Mouse (Mus musculus) liver, embryonic 14.5 days (tissue): Measurements from ENCODE around the gene Syngr1.

Experiments used
- CTCF ChIP-seq: IDR thresholded peaks from 2 replicates; pipeline ENCODE4 v1.5.1; 2016; ENCODE audit warnings: antibody characterized with exemption, low read depth, control low read depth
- EP300 ChIP-seq: IDR thresholded peaks from 2 replicates; pipeline ENCODE4 v1.6.1; 2016; ENCODE audit warnings: antibody characterized with exemption, low read depth

DNA sequence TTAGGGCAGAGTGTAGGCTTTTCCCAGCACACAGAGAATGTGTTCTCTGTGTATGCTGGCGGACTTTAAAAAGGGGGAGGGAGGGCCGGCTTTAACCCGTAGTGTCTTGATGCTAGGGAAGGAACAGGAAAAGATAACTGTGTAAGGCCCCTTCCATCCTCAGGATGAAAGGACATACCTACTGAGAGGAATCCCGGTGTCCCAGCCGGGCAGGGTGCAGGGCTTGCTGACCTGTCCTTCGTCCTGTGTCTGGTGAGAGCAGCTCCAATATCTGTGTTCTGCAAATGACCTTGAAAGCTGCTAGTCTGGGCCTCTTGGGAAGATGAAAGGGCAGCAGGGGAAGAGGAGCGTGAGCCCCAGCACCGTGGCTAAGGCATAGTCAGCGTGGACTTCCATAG, 43.3 kb downstream of the Syngr1 start:
- TF ChIP-seq EP300 (no peak), CTCF (no peak)
